Mouse (Mus musculus) kidney, embryonic 16.5 days (tissue): Measurements from ENCODE around the gene Dct. TPM values are rescaled to one million over a fixed set of nuclear protein-coding genes. Genes with fewer than 3 reads are reported as not detected.

Experiments used
- ATAC-seq: fragments of 200-750 bp; cut with Nextera tagmentation; 2 replicates; pipeline ENCODE4 v1.8.0; 2017; ENCODE audit warnings: moderate TSS enrichment; ENCODE audit not compliant: low FRiP score, low TSS enrichment
- H3K27ac ChIP-seq: fragments of 300-500 bp; sonication (generic); 2 replicates; pipeline ENCODE4 v1.5.1; 2014; ENCODE audit warnings: low read length
- H3K27me3 ChIP-seq: fragments of 300-500 bp; sonication (generic); 2 replicates; pipeline ENCODE4 v1.6.1; 2014; ENCODE audit warnings: low read length, control low read depth, mixed read lengths; ENCODE audit not compliant: insufficient read depth
- H3K36me3 ChIP-seq: fragments of 300-500 bp; sonication (generic); 2 replicates; pipeline ENCODE4 v1.6.1; 2014; ENCODE audit warnings: low read length, control low read depth, mixed read lengths; ENCODE audit not compliant: insufficient read depth
- H3K4me1 ChIP-seq: fragments of 300-500 bp; sonication (generic); 2 replicates; pipeline ENCODE4 v1.6.1; 2014; ENCODE audit warnings: low read length, control low read depth, mixed read lengths; ENCODE audit not compliant: insufficient read depth
- H3K4me2 ChIP-seq: fragments of 300-500 bp; sonication (generic); replicated peaks from 2 replicates; pipeline ENCODE4 v1.6.1; 2014; ENCODE audit warnings: low read depth, low read length
- H3K4me3 ChIP-seq: fragments of 300-500 bp; sonication (generic); 2 replicates; pipeline ENCODE4 v1.5.1; 2014; ENCODE audit warnings: mild to moderate bottlenecking, low read length
- H3K9ac ChIP-seq: fragments of 300-500 bp; sonication (generic); replicated peaks from 2 replicates; pipeline ENCODE4 v1.6.1; 2014; ENCODE audit warnings: low read length
- H3K9me3 ChIP-seq: fragments of 300-500 bp; sonication (generic); 2 replicates; pipeline ENCODE4 v1.6.1; 2016; ENCODE audit warnings: low read length, control low read depth
- WGBS: fragments of 180-500 bp; shearing (Covaris S2); extraction: QIAGEN DNeasy Blood & Tissue Kit; methylation state at CpG from one replicate; pipeline ENCODE4 v1.1.7; 2014; 5-methylcytosine and 5-hydroxymethylcytosine counted together
- polyA plus RNA-seq: library from polyadenylated mRNA; unstranded; fragments of >200 nt; fragmentation: Nextera tagmentation; extraction: Ambion mirVana; gene quantifications from 2 replicates; pipeline ENCODE4 v1.2.1, GENCODE M21; 2015

Dct gene
- polyA plus RNA-seq, 1 experiment from 2014 or later, result 0.76 TPM

DNA sequence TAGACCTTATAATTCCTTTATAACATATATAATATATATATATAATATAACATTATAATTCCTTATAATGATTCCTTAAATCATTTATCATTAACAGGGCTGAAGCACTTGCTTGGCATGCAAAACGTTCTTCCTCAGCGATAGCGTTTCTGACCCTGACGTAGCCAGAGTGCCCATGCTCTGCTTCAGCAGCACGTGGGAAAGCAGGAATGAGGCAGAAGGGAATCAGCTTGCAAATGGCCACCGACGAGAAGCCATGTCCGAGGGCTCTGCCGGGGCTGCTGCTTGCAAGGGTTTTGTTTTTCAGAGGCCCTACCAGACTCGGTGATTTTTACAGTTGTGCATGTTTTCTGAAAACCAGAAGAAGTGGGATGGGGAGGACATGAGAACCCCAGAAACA is 1.6 kb downstream of the Dct start:
- H3K4me3 ChIP-seq, result no peak overlapping the region
- H3K27me3 ChIP-seq, result no peaks in the 10 kb centered on the region
- ATAC-seq, result no peak
- no peaks in the 10 kb centered on the region for H3K36me3 ChIP-seq
- no peak overlapping the region for H3K4me2 ChIP-seq
- no peak overlapping the region for H3K9ac ChIP-seq
- H3K4me1 ChIP-seq, result 0 out of 2 replicates have a peak, but pooled peaks cover 4% of the 10 kb centered on the region
- no peak overlapping the region for H3K27ac ChIP-seq
- WGBS, result 75% methylated on average over 10 of the region's 10 CpGs
- H3K9me3 ChIP-seq, result no peaks in the 10 kb centered on the region

DNA sequence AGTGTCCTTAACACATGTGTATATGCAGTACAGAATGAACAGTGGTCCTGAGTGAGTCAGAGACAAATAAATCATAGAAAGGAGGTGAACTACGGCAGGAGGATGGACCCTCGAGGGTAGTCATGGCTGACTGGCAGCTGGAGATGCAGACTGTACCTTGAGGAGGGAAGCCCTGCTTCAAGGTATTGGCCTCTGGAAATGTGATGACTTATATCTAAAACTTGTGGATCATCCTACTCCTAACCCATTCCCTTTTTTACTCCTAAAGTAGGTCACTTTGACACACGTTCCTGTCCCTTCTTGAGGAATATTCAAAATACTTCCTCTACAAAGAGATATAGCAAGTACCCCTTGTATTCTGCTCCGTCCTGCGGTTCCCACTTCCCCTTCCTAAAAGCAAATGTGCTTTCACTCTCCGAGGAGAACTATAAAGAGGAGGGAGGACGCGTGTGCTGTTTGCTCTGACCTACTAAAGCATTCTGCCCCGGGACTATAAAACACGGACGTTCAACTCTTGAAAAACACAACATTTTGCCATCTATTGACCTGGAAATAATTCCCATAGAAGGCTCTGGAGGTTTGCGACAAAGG is 2.3 kb downstream of the Dct start:
- H3K4me2 ChIP-seq, result 0 out of 2 replicates have a peak overlapping the region, but pooled peaks have one; percentile 13
- H3K27me3 ChIP-seq, result no peaks in the 10 kb centered on the region
- WGBS, result 50% methylated on average over 12 of the region's 12 CpGs

DNA sequence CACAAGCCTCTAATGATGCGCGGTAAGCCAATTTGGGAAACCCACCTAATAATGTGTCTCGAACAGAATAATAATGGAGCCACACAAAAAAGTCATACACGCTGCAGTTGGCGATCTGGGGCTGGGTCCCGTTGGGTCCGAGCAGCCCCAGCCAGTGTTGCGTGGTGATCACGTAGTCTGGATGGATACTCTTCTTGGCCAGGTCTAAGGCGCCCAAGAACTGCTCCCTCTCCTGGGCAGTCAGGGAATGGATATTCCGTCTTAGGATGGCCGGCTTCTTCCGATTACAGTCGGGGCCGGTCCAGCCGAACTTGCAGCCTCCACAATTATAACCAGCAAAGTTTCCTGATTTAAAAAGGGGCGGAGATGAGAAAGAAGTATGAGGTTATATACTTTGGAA is 9.1 kb downstream of the Dct start:
- Histone ChIP-seq H3K27ac (no peak overlapping the region), H3K36me3 (no peaks in the 10 kb centered on the region), H3K4me1 (no peaks in the 10 kb centered on the region), H3K9me3 (no peaks in the 10 kb centered on the region), H3K4me2 (no peak overlapping the region), H3K4me3 (no peak overlapping the region), H3K9ac (no peak overlapping the region), H3K27me3 (no peaks in the 10 kb centered on the region; the same call in 1 of the 2 replicates)
- 80% methylated on average over 17 of the region's 17 CpGs for WGBS
- ATAC-seq, result peak; percentile 49; the same call in 1 of the 2 replicates

More for the DNA sequence above, 2.3 kb downstream of the Dct start:
- no peaks in the 10 kb centered on the region for H3K9me3 ChIP-seq
- no peak overlapping the region for H3K4me3 ChIP-seq
- no peaks in the 10 kb centered on the region for H3K36me3 ChIP-seq
- no peak for ATAC-seq
- H3K27ac ChIP-seq, result no peak overlapping the region
- H3K4me1 ChIP-seq, result 0 out of 2 replicates have a peak, but pooled peaks cover 4% of the 10 kb centered on the region
- H3K9ac ChIP-seq, result no peak overlapping the region

DNA sequence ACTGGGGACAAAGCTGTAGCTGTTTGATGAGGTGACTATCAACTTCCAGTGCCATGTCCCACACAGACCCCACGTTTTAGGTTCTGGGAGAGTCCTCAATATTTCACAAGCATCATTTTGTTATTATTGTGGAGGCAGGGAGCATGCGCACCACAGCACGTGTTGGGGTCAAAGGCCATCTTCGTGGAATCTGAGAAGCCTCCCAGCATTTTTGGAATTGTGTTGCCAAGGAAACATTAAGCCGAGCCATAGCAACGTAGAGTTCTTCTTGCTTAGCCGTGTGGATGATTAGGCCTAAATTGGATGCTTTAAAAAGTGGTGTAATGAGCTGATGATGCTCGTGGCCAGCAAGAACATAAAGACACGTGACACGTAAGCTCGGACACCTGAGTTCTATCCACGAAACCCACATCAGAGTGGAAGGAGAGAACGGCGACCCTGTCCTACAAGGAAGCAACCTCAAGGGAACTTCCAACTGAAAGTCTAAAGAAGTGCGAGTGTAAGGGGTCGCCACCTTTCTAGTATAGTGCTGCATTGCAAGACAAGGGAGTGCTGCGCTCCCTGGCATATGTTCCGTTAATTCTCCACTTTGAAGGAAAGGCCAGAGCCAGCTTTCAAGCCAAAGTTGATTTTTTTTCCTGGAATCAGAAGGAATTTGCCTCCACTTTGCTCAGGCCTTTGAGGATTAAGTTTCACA is 9.8 kb downstream of the Dct start:
- H3K27ac ChIP-seq, result no peak overlapping the region

DNA sequence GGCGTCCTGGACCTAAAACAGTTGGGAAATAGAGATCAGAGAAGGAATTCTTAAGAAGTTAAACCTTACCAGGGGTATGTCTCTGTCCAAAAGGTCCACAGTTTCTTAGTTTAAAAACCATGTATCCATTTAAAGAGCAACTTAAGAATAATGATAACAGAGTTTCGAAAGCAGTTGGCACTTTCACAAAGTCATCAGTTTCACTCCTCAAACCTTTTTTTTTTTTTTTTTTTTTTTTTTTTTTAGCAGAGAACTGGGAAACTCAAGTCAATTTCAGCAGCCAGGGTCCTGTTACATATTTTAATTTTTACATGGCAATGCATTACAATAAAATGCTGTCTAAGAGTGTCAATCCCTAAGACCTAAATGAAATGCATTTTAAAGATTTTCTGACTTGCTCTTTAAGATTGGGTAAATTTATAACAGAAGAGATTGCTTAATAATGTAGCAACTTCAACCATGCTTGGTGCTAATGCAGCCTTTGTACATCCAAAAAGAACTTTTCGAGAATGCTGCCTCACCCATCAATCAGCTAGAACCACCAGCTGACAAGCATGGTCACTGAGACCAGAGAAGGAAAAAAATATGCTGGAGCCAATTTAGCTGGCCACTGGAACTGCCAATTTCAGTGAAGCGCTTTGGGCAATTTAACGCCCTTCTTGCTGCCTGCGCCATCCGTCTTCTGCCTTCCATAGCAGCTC is 11.3 kb downstream of the Dct start:
- no peaks in the 10 kb centered on the region for H3K4me1 ChIP-seq
- H3K4me3 ChIP-seq, result no peak overlapping the region
- no peak for ATAC-seq
- no peak overlapping the region for H3K4me2 ChIP-seq
- no peaks in the 10 kb centered on the region for H3K36me3 ChIP-seq
- no peak overlapping the region for H3K27ac ChIP-seq
- H3K27me3 ChIP-seq, result no peaks in the 10 kb centered on the region; the same call in 1 of the 2 replicates
- no peaks in the 10 kb centered on the region for H3K9me3 ChIP-seq
- H3K9ac ChIP-seq, result no peak overlapping the region
- 72% methylated on average over 7 of the region's 7 CpGs for WGBS

More for the DNA sequence above, 9.8 kb downstream of the Dct start:
- Histone ChIP-seq H3K4me3 (no peak overlapping the region), H3K4me2 (no peak overlapping the region), H3K36me3 (no peaks in the 10 kb centered on the region), H3K9ac (no peak overlapping the region), H3K27me3 (no peaks in the 10 kb centered on the region; the same call in 1 of the 2 replicates), H3K9me3 (no peaks in the 10 kb centered on the region), H3K4me1 (no peaks in the 10 kb centered on the region)
- no peak for ATAC-seq
- WGBS, result 76% methylated on average over 18 of the region's 18 CpGs

DNA sequence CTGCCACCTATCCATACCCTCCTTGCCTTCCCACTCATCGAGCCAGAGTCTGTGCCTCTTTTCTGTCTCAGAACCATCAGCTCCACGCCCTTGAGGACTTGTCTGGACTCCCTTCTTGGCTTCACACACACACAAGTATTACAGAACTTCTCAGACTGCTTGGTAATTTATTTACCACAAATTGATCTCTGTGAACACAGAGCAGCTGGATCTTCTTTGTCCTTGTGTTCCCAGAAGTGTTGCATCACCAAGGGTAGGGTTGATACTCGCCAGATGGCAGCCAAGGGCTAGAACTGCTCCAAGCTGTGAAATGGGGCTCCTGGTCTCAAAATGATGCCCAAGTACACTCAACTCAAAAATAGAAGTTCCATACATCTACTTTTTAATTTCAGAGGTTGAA is 13.0 kb downstream of the Dct start:
- Histone ChIP-seq H3K9ac (no peak overlapping the region), H3K9me3 (no peaks in the 10 kb centered on the region), H3K4me3 (no peak overlapping the region), H3K4me1 (no peaks in the 10 kb centered on the region), H3K27ac (no peak overlapping the region), H3K27me3 (no peaks in the 10 kb centered on the region; the same call in 1 of the 2 replicates), H3K4me2 (no peak overlapping the region), H3K36me3 (no peaks in the 10 kb centered on the region)
- WGBS, result 85% methylated on average over 3 of the region's 3 CpGs
- no peak for ATAC-seq

DNA sequence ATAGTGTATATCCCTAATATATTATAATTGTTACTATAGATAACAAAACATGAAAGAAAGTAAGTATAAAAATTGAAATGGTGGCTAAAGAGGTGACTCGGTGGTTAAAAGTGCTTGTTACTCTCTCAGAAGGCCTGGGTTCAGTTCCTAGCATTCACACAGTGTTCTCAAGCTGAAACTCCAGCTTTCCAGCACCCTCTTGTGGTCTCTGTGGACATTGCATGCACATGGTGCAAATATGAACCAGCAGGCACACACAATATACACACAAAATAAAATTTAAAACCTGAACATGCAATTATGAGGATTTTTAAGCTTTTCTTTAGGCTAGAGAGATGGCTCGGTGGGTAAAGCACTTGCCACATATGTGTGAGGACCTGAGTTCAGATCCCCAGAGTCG is 24.5 kb downstream of the Dct start:
- Histone ChIP-seq H3K4me2 (no peak overlapping the region), H3K27me3 (no peaks in the 10 kb centered on the region), H3K9ac (no peak overlapping the region), H3K27ac (no peak overlapping the region), H3K4me3 (no peak overlapping the region), H3K36me3 (peaks cover 2% of the 10 kb centered on the region; the same call in 1 of the 2 replicates), H3K9me3 (peaks cover 32% of the 10 kb centered on the region), H3K4me1 (no peaks in the 10 kb centered on the region)
- WGBS, result 98% methylated on average over 3 of the region's 3 CpGs
- ATAC-seq, result no peak

DNA sequence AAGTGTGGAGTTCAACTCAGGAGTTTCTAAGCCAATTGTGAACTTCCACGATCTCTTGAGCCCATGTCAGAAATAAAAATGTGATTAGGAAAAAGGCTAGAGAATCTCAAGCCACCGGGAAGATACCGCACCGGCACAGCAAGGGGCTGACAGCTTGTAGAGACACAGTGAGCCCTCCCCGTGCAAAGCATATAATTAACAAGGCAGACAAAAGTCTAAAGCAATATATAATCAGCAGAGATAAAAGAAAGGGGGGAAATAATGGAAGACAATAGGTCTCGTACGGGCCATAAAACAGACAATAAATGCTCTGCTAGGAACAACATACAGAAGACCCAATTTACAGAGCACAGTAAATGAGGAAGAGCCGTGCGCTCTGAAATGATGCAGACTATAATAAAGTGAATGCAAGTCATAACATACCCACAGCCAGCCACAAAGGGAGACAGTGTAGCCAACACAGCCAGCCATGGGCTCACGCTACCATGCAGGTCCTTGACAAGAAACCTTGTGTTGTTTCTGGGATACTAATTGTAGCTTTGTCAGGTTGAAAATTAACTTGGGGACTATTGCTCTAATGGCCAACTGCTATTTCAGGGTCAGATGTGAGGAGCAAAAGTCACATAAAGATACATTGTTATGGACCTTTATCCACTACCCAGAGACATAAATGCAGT is 30.0 kb downstream of the Dct start:
- no peaks in the 10 kb centered on the region for H3K9me3 ChIP-seq
- peak; percentile 27; the same call in 1 of the 2 replicates for ATAC-seq
- H3K4me2 ChIP-seq, result no peak overlapping the region
- 39% methylated on average over 10 of the region's 10 CpGs for WGBS
- no peaks in the 10 kb centered on the region for H3K36me3 ChIP-seq
- no peak overlapping the region for H3K9ac ChIP-seq
- no peak overlapping the region for H3K27ac ChIP-seq
- H3K27me3 ChIP-seq, result 0 out of 2 replicates have a peak, but pooled peaks cover 3% of the 10 kb centered on the region
- no peak overlapping the region for H3K4me3 ChIP-seq
- H3K4me1 ChIP-seq, result 0 out of 2 replicates have a peak, but pooled peaks cover 3% of the 10 kb centered on the region

DNA sequence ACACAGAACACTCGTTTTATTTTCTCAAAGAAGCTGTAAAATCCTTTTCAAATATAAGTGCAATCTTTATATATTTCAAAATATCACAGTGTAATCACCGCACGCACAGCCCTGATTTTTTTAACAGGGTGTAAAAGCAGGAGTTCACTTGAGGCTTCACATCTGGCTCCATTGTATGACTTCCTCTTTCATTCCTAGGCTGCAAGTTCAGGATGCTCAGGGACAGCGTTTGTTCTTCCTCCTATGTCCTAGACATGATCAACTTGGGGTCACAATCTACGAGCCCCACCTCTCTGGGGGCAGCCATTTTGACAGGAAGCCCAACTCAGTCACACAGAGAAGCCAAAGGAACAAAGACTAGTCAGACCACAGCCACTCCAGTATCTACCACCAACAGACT is 32.7 kb downstream of the Dct start:
- Histone ChIP-seq H3K4me2 (no peak overlapping the region), H3K36me3 (no peaks in the 10 kb centered on the region), H3K9me3 (no peaks in the 10 kb centered on the region), H3K4me3 (no peak overlapping the region), H3K27me3 (0 out of 2 replicates have a peak, but pooled peaks cover 4% of the 10 kb centered on the region), H3K4me1 (0 out of 2 replicates have a peak, but pooled peaks cover 3% of the 10 kb centered on the region), H3K9ac (no peak overlapping the region), H3K27ac (no peak overlapping the region)
- no peak for ATAC-seq
- 70% methylated on average over 5 of the region's 5 CpGs for WGBS
